In the genomic region with DNA sequence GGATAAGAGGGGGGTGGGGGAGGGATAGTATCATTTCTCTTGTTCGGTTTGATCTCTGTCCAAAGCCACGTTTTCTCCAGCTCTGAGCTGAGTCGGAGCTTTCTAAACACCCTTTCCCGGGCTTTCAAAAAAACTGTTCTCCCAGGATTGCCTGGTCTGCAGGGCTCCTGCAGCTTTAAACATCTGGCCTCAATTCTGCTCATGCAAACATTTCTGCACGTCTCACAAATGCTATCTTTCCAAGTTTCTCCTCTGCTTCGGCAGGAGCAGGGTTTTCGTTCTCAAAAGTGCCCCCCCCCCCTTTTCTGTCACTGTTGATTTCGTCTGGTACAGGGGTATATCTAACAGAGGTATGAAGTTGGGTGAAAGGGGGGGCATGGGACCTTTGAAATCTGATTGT, we compare ENCODE assay signal across 9 mouse cellular contexts. TPM values are rescaled to one million over a fixed set of nuclear protein-coding genes. Genes with fewer than 3 reads are reported as not detected.
A peak's percentile ranks its signal among the peaks of the same experiment; 100 is the strongest.
DNase-seq lines count a peak whose midpoint lies in the region; ATAC-seq and TF ChIP-seq lines count a peak whose summit lies in the region.
"Had no signal": no experiment of that assay in that cellular context is flagged by ENCODE, and none has a peak within 500 bp of the region (broad histone marks: within the 10 kb centered on the region; RNA-seq: fewer than 3 reads in every experiment).

No protein-coding gene starts in this region.

- peaks cover 43% of the 10 kb centered on the region for H3K36me3 ChIP-seq in heart, embryonic 10.5 days
- H3K36me3 ChIP-seq in liver, postnatal 0 days (replicated peaks; ENCODE audit: insufficient read depth, low read length): no peaks in the 10 kb centered on the region; the same call in 1 of the 2 replicates
- H3K36me3 ChIP-seq in liver, embryonic 12.5 days: peaks cover 36% of the 10 kb centered on the region
- H3K36me3 ChIP-seq in limb, embryonic 15.5 days: peaks cover 37% of the 10 kb centered on the region

- H3K9ac ChIP-seq in liver, postnatal 0 days (replicated peaks): no peak overlapping the region
- H3K9ac ChIP-seq in liver, embryonic 12.5 days: no peak overlapping the region
- H3K9ac ChIP-seq in limb, embryonic 15.5 days: no peak overlapping the region

- H3K4me3 ChIP-seq in heart, embryonic 10.5 days: no peak overlapping the region
- H3K4me3 ChIP-seq in liver, postnatal 0 days (ENCODE audit: low read depth, low read length): no peak overlapping the region
- no peak overlapping the region for H3K4me3 ChIP-seq in liver, embryonic 12.5 days
- 0 out of 2 replicates have a peak overlapping the region, but pooled peaks have one; percentile 7 for H3K4me3 ChIP-seq in limb, embryonic 15.5 days
- H3K4me3 ChIP-seq: myocyte had no signal

- peak overlapping the region; percentile 29; the same call in 1 of the 2 replicates for H3K4me2 ChIP-seq in liver, postnatal 0 days (ENCODE audit: low read depth, low read length)
- no peak overlapping the region for H3K4me2 ChIP-seq in liver, embryonic 12.5 days
- 0 out of 2 replicates have a peak overlapping the region, but pooled peaks have one; percentile 20 for H3K4me2 ChIP-seq in limb, embryonic 15.5 days

- no peak for TF ChIP-seq EP300 in liver, postnatal 0 days (IDR thresholded peaks at IDR 0.05; ENCODE audit: low read depth)

- DNase-seq in heart, adult 8-10 months (ENCODE audit: low spot score): peak; percentile 1
- no peak for DNase-seq in heart, embryonic 10.5 days (ENCODE audit: low spot score)
- DNase-seq in liver, postnatal 0 days: no peak
- peak; percentile 67 for DNase-seq in embryo, embryonic 11 days
- no peak for DNase-seq in cerebellum, adult 8-10 months
- DNase-seq in adrenal gland, postnatal 4 days (ENCODE audit: low spot score in 2 of 2): no peak

- H3K27me3 ChIP-seq in heart, embryonic 10.5 days (ENCODE audit: insufficient read depth, poor library complexity, severe bottlenecking): no peaks in the 10 kb centered on the region
- no peaks in the 10 kb centered on the region for H3K27me3 ChIP-seq in liver, postnatal 0 days (ENCODE audit: insufficient read depth, low read length)
- no peaks in the 10 kb centered on the region for H3K27me3 ChIP-seq in liver, embryonic 12.5 days (replicated peaks)
- no peaks in the 10 kb centered on the region for H3K27me3 ChIP-seq in limb, embryonic 15.5 days

- peaks cover 4% of the 10 kb centered on the region; the same call in 1 of the 2 replicates for H3K4me1 ChIP-seq in heart, embryonic 10.5 days
- no peaks in the 10 kb centered on the region; the same call in 1 of the 2 replicates for H3K4me1 ChIP-seq in liver, postnatal 0 days (ENCODE audit: insufficient read depth)
- H3K4me1 ChIP-seq in liver, embryonic 12.5 days: no peaks in the 10 kb centered on the region
- H3K4me1 ChIP-seq in limb, embryonic 15.5 days: peaks cover 41% of the 10 kb centered on the region

- no peak overlapping the region for H3K27ac ChIP-seq in heart, embryonic 10.5 days
- no peak overlapping the region for H3K27ac ChIP-seq in liver, postnatal 0 days (ENCODE audit: low read depth)
- no peak overlapping the region for H3K27ac ChIP-seq in liver, embryonic 12.5 days
- peak overlapping the region; percentile 86 for H3K27ac ChIP-seq in limb, embryonic 15.5 days

- 60% methylated on average over 8 of the region's 8 CpGs for WGBS in heart, embryonic 10.5 days
- 54% methylated on average over 8 of the region's 8 CpGs for WGBS in liver, postnatal 0 days (ENCODE audit: insufficient replicate concordance)
- 57% methylated on average over 8 of the region's 8 CpGs for WGBS in liver, embryonic 12.5 days (ENCODE audit: insufficient replicate concordance)
- 15% methylated on average over 8 of the region's 8 CpGs for WGBS in limb, embryonic 15.5 days

- no peak for ATAC-seq in liver, postnatal 0 days
- no peak for ATAC-seq in liver, embryonic 12.5 days
- ATAC-seq in limb, embryonic 15.5 days (ENCODE audit: insufficient number of reproducible peaks, low FRiP score, low TSS enrichment, low read depth): peak; percentile 46; the same call in 1 of the 2 replicates

- no peak for TF ChIP-seq CTCF in liver, postnatal 0 days (IDR thresholded peaks at IDR 0.05; ENCODE audit: low read depth)

- no peaks in the 10 kb centered on the region for H3K9me3 ChIP-seq in heart, embryonic 10.5 days
- no peaks in the 10 kb centered on the region for H3K9me3 ChIP-seq in liver, postnatal 0 days (ENCODE audit: low read length)
- H3K9me3 ChIP-seq in liver, embryonic 12.5 days (replicated peaks): no peaks in the 10 kb centered on the region
- H3K9me3 ChIP-seq in limb, embryonic 15.5 days: no peaks in the 10 kb centered on the region

RNA-seq across cellular contexts. Expression of gene Rtl1, which starts 3.9 kb away (rescaled TPM):
- total RNA-seq in heart, adult 8-10 months (2022): under 1 TPM in 1 of 4 experiments, not detected in 3; 0.05 TPM
- polyA plus RNA-seq in heart, embryonic 10.5 days (2016; fragmentation: Nextera tagmentation; extraction: Ambion mirVana): 0.34 and 0.94 TPM in 2 replicates
- 0.06 and 0.11 TPM in 2 replicates for polyA plus RNA-seq in liver, postnatal 0 days (2015; fragmentation: Nextera tagmentation; extraction: Ambion mirVana)
- 1.2 and 1.4 TPM in 2 replicates for polyA plus RNA-seq in liver, embryonic 12.5 days (2016; fragmentation: Nextera tagmentation; extraction: Ambion mirVana)
- 3.7 and 3.9 TPM in 2 replicates for polyA plus RNA-seq in limb, embryonic 15.5 days (2015; fragmentation: Nextera tagmentation; extraction: Ambion mirVana)
- 10 to 100 TPM in 1 of 2 experiments, 1 to 10 TPM in 1; 8.8 to 10.3 TPM for total RNA-seq in adrenal gland, postnatal 4 days (2021)
- polyA plus RNA-seq: myocyte had no signal

Comparison
In these comparisons a context has a peak if more than half of its experiments do, and no peak if none do; other contexts are left out.
1. DNase-seq: peak in heart, adult 8-10 months (single experiment) and embryo, embryonic 11 days (single experiment); none in heart, embryonic 10.5 days (single experiment), liver, postnatal 0 days (single experiment), cerebellum, adult 8-10 months (single experiment) and adrenal gland, postnatal 4 days (0 of 2).